Mouse (Mus musculus): ENCODE measurements at regions not wholly inside any gene's neighbourhood (a gene's known extent, or its start where the extent isn't known, plus 50 kb on each side); places are given as distances from the start of the nearest gene placed in this dataset.

GRCm38 (mm10) chr9:94199864-94200263 lies 338.0 kb downstream of the 1190002N15Rik start:
- Histone ChIP-seq H3K9me3 (replicated peaks; ENCODE audit: control insufficient read depth, low read length) (no peaks in the 10 kb centered on the region), H3K9ac (ENCODE audit: low read depth, low read length) (no peak overlapping the region), H3K27ac (ENCODE audit: low read length) (no peak overlapping the region), H3K4me1 (ENCODE audit: control insufficient read depth, low read depth, low read length) (no peaks in the 10 kb centered on the region), H3K4me2 (ENCODE audit: low read depth, low read length) (no peak overlapping the region), H3K36me3 (ENCODE audit: control insufficient read depth, insufficient read depth) (no peaks in the 10 kb centered on the region), H3K4me3 (ENCODE audit: low read depth, low read length) (no peak overlapping the region), H3K27me3 (ENCODE audit: control insufficient read depth, insufficient read depth, low read depth, low read length) (no peaks in the 10 kb centered on the region)
- WGBS (ENCODE audit: insufficient replicate concordance) = 64% methylated on average over 2 of the region's 2 CpGs
- no peak for ATAC-seq (ENCODE audit: low read depth)

DNA sequence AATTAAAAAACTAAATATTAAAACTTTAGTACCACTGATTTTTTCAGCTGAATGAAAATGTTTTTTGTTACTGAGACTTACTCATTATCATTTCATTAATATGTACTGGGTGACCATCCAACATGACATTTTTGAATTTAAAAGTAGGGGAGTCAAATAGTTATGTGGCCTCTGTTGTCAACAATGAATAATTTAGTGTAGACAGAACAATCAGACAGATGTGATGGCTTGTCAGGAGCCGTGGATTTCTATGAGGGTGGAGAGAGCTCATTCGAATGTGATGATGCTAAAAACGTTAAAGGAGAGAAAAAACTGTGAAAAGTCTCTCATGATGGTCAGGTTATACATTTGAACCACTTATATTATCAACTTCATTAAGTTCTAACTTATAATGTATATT lies 346.8 kb downstream of the 1190002N15Rik start:
- Histone ChIP-seq H3K27me3 (ENCODE audit: control insufficient read depth, insufficient read depth, low read depth, low read length) (no peaks in the 10 kb centered on the region), H3K4me3 (ENCODE audit: low read depth, low read length) (no peak overlapping the region), H3K4me1 (ENCODE audit: control insufficient read depth, low read depth, low read length) (no peaks in the 10 kb centered on the region), H3K36me3 (ENCODE audit: control insufficient read depth, insufficient read depth) (no peaks in the 10 kb centered on the region), H3K9me3 (replicated peaks; ENCODE audit: control insufficient read depth, low read length) (no peaks in the 10 kb centered on the region), H3K9ac (ENCODE audit: low read depth, low read length) (no peak overlapping the region), H3K27ac (ENCODE audit: low read length) (no peak overlapping the region), H3K4me2 (ENCODE audit: low read depth, low read length) (no peak overlapping the region)
- 52% methylated on average over 3 of the region's 3 CpGs for WGBS (ENCODE audit: insufficient replicate concordance)
- ATAC-seq (ENCODE audit: low read depth) = no peak

GRCm38 (mm10) chr9:94189872-94190800 lies 347.7 kb downstream of the 1190002N15Rik start:
- WGBS (ENCODE audit: insufficient replicate concordance) = 42% methylated on average over 2 of the region's 2 CpGs
- Histone ChIP-seq H3K4me1 (ENCODE audit: control insufficient read depth, low read depth, low read length) (no peaks in the 10 kb centered on the region), H3K4me3 (ENCODE audit: low read depth, low read length) (no peak overlapping the region), H3K9ac (ENCODE audit: low read depth, low read length) (no peak overlapping the region), H3K4me2 (ENCODE audit: low read depth, low read length) (no peak overlapping the region), H3K36me3 (ENCODE audit: control insufficient read depth, insufficient read depth) (no peaks in the 10 kb centered on the region), H3K27ac (ENCODE audit: low read length) (no peak overlapping the region), H3K27me3 (ENCODE audit: control insufficient read depth, insufficient read depth, low read depth, low read length) (no peaks in the 10 kb centered on the region), H3K9me3 (replicated peaks; ENCODE audit: control insufficient read depth, low read length) (no peaks in the 10 kb centered on the region)
- ATAC-seq (ENCODE audit: low read depth) = no peak

- no peak overlapping the region for H3K27ac ChIP-seq (ENCODE audit: low read length)
- no peaks in the 10 kb centered on the region for H3K27me3 ChIP-seq (ENCODE audit: control insufficient read depth, insufficient read depth, low read depth, low read length)
- no peak for ATAC-seq (ENCODE audit: low read depth)
- no peak overlapping the region for H3K9ac ChIP-seq (ENCODE audit: low read depth, low read length)
- no peak overlapping the region for H3K4me2 ChIP-seq (ENCODE audit: low read depth, low read length)
- H3K9me3 ChIP-seq (replicated peaks; ENCODE audit: control insufficient read depth, low read length) = no peaks in the 10 kb centered on the region
- no peak overlapping the region for H3K4me3 ChIP-seq (ENCODE audit: low read depth, low read length)
- no peaks in the 10 kb centered on the region for H3K4me1 ChIP-seq (ENCODE audit: control insufficient read depth, low read depth, low read length)
- no peaks in the 10 kb centered on the region for H3K36me3 ChIP-seq (ENCODE audit: control insufficient read depth, insufficient read depth)
Observed at GRCm38 (mm10) chr9:94188124-94188523, 349.8 kb downstream of the 1190002N15Rik start.

- H3K27me3 ChIP-seq (ENCODE audit: control insufficient read depth, insufficient read depth, low read depth, low read length) = no peaks in the 10 kb centered on the region
- WGBS (ENCODE audit: insufficient replicate concordance) = 59% methylated on average over 2 of the region's 2 CpGs
- no peaks in the 10 kb centered on the region for H3K9me3 ChIP-seq (replicated peaks; ENCODE audit: control insufficient read depth, low read length)
- H3K36me3 ChIP-seq (ENCODE audit: control insufficient read depth, insufficient read depth) = no peaks in the 10 kb centered on the region
- no peak for ATAC-seq (ENCODE audit: low read depth)
- no peak overlapping the region for H3K9ac ChIP-seq (ENCODE audit: low read depth, low read length)
- no peaks in the 10 kb centered on the region for H3K4me1 ChIP-seq (ENCODE audit: control insufficient read depth, low read depth, low read length)
- H3K4me3 ChIP-seq (ENCODE audit: low read depth, low read length) = no peak overlapping the region
- H3K4me2 ChIP-seq (ENCODE audit: low read depth, low read length) = no peak overlapping the region
- H3K27ac ChIP-seq (ENCODE audit: low read length) = no peak overlapping the region
Observed at GRCm38 (mm10) chr9:94169905-94170612, 367.8 kb downstream of the 1190002N15Rik start.

GRCm38 (mm10) chr9:94163671-94164070 lies 374.2 kb downstream of the 1190002N15Rik start:
- Histone ChIP-seq H3K9ac (ENCODE audit: low read depth, low read length) (no peak overlapping the region), H3K4me2 (ENCODE audit: low read depth, low read length) (no peak overlapping the region), H3K27ac (ENCODE audit: low read length) (no peak overlapping the region), H3K36me3 (ENCODE audit: control insufficient read depth, insufficient read depth) (no peaks in the 10 kb centered on the region), H3K9me3 (replicated peaks; ENCODE audit: control insufficient read depth, low read length) (no peaks in the 10 kb centered on the region), H3K27me3 (ENCODE audit: control insufficient read depth, insufficient read depth, low read depth, low read length) (no peaks in the 10 kb centered on the region), H3K4me3 (ENCODE audit: low read depth, low read length) (no peak overlapping the region), H3K4me1 (ENCODE audit: control insufficient read depth, low read depth, low read length) (no peaks in the 10 kb centered on the region)
- no peak for ATAC-seq (ENCODE audit: low read depth)
- WGBS (ENCODE audit: insufficient replicate concordance) = 26% methylated on average over 1 of the region's 1 CpGs

GRCm38 (mm10) chr9:94155581-94155980 lies 382.3 kb downstream of the 1190002N15Rik start:
- H3K9me3 ChIP-seq (replicated peaks; ENCODE audit: control insufficient read depth, low read length) = no peaks in the 10 kb centered on the region
- 46% methylated on average over 2 of the region's 2 CpGs for WGBS (ENCODE audit: insufficient replicate concordance)
- ATAC-seq (ENCODE audit: low read depth) = no peak
- no peak overlapping the region for H3K4me2 ChIP-seq (ENCODE audit: low read depth, low read length)
- H3K27me3 ChIP-seq (ENCODE audit: control insufficient read depth, insufficient read depth, low read depth, low read length) = no peaks in the 10 kb centered on the region
- H3K4me1 ChIP-seq (ENCODE audit: control insufficient read depth, low read depth, low read length) = no peaks in the 10 kb centered on the region
- H3K27ac ChIP-seq (ENCODE audit: low read length) = no peak overlapping the region
- no peak overlapping the region for H3K4me3 ChIP-seq (ENCODE audit: low read depth, low read length)
- H3K9ac ChIP-seq (ENCODE audit: low read depth, low read length) = no peak overlapping the region
- H3K36me3 ChIP-seq (ENCODE audit: control insufficient read depth, insufficient read depth) = no peaks in the 10 kb centered on the region

- 68% methylated on average over 1 of the region's 1 CpGs for WGBS (ENCODE audit: insufficient replicate concordance)
- H3K4me2 ChIP-seq (ENCODE audit: low read depth, low read length) = no peak overlapping the region
- no peak overlapping the region for H3K9ac ChIP-seq (ENCODE audit: low read depth, low read length)
- ATAC-seq (ENCODE audit: low read depth) = no peak
- no peaks in the 10 kb centered on the region for H3K4me1 ChIP-seq (ENCODE audit: control insufficient read depth, low read depth, low read length)
- H3K9me3 ChIP-seq (replicated peaks; ENCODE audit: control insufficient read depth, low read length) = no peaks in the 10 kb centered on the region
- no peaks in the 10 kb centered on the region for H3K27me3 ChIP-seq (ENCODE audit: control insufficient read depth, insufficient read depth, low read depth, low read length)
- H3K36me3 ChIP-seq (ENCODE audit: control insufficient read depth, insufficient read depth) = no peaks in the 10 kb centered on the region
- H3K27ac ChIP-seq (ENCODE audit: low read length) = no peak overlapping the region
- no peak overlapping the region for H3K4me3 ChIP-seq (ENCODE audit: low read depth, low read length)
Observed at GRCm38 (mm10) chr9:94148474-94148873, 389.4 kb downstream of the 1190002N15Rik start.

DNA sequence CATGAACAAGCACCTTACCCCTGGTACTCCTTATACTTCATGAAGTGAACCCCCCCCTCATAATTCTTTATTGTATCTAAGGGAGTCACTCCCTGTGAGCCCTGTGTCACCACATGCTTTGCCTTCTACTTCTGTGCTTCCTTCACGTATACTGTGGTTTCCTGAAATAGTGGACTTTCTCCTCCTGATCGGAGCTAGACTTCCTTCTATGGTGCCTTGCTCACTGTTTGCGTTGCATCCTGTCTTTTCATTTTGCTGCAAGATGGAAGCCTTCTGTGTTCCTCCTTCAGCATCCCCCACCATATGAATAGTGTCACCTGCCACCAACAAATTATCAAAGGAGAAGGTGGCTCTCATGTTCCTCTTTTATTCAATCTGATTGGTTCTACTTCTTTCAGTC lies 391.1 kb downstream of the 1190002N15Rik start:
- no peak overlapping the region for H3K4me3 ChIP-seq (ENCODE audit: low read depth, low read length)
- no peaks in the 10 kb centered on the region for H3K9me3 ChIP-seq (replicated peaks; ENCODE audit: control insufficient read depth, low read length)
- H3K36me3 ChIP-seq (ENCODE audit: control insufficient read depth, insufficient read depth) = no peaks in the 10 kb centered on the region
- no peak overlapping the region for H3K27ac ChIP-seq (ENCODE audit: low read length)
- ATAC-seq (ENCODE audit: low read depth) = no peak
- H3K4me1 ChIP-seq (ENCODE audit: control insufficient read depth, low read depth, low read length) = no peaks in the 10 kb centered on the region
- H3K27me3 ChIP-seq (ENCODE audit: control insufficient read depth, insufficient read depth, low read depth, low read length) = no peaks in the 10 kb centered on the region
- H3K4me2 ChIP-seq (ENCODE audit: low read depth, low read length) = no peak overlapping the region
- WGBS (ENCODE audit: insufficient replicate concordance) = 18% methylated on average over 3 of the region's 3 CpGs
- H3K9ac ChIP-seq (ENCODE audit: low read depth, low read length) = no peak overlapping the region

Data from liver, embryonic 16.5 days (tissue).